Mouse (Mus musculus): ENCODE measurements around the gene Rap1gap2. TPM values are rescaled to one million over a fixed set of nuclear protein-coding genes. Genes with fewer than 3 reads are reported as not detected.
A peak's percentile ranks its signal among the peaks of the same experiment; 100 is the strongest.

Gene Rap1gap2
- total and polyA plus RNA-seq, 3 experiments: 5.8 to 10.1 TPM; not detected in 1

DNA sequence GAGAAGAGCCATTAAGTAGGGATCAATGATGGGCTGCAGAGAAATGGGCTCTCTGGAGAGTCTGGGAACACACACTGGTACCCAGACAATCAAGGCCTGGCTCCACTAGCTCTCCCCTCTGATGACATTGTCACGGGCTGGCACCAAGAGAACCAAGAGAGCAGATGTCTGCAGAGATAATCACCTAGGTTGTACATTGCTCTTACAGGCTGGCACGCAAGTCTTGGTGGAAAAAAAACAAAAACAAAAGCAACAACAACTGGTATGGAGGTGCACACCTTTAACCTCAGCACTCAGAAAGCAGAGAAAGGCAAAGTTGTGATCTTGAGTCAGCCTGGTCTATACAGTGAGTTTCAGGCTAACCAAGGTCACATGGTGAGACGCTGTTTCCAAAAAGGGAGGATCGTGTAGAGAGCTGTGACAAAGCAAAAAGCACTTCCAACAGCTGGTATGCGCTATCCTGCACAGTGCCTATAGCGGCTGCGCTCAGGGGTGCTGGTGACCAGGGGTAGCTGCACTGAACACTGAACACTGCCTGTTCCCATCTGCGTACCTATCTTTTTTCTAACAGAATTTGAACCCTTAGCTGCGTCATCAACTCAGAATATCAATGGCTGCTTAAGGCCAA lies 50.0 kb downstream of the Rap1gap2 start (continued):
- TF ChIP-seq MAX (IDR thresholded peaks at IDR 0.05; ENCODE audit: low read length) (peak; percentile 91), ZNF384 (IDR thresholded peaks at IDR 0.05; ENCODE audit: low read depth, low read length) (peak; percentile 39; the same call in 1 of the 2 replicates), MEF2A (IDR thresholded peaks at IDR 0.05; ENCODE audit: extremely low read depth, insufficient replicate concordance, low read depth, low read length, poor library complexity, severe bottlenecking) (no peak), CTCF (IDR thresholded peaks at IDR 0.05 in 2 of 3, conservative IDR thresholded peaks at IDR 0.05 in 1 of 3; ENCODE audit: control insufficient read depth in 1 of 3, insufficient read depth in 1 of 3, low read depth in 2 of 3, low read length in 3 of 3, poor library complexity in 1 of 3, severe bottlenecking in 1 of 3) (no peak), GABPA (IDR thresholded peaks at IDR 0.05; ENCODE audit: low read depth, low read length) (peak; percentile 84), E2F4 (IDR thresholded peaks at IDR 0.05; ENCODE audit: borderline replicate concordance, low read depth, low read length) (no peak), ZMIZ1 (IDR thresholded peaks at IDR 0.05; ENCODE audit: low read depth, low read length) (no peak), MYB (IDR thresholded peaks at IDR 0.05; ENCODE audit: low read depth, low read length) (no peak), SMC3 (IDR thresholded peaks at IDR 0.05; ENCODE audit: low read depth, low read length) (no peak), CHD2 (IDR thresholded peaks at IDR 0.05; ENCODE audit: low read length) (no peak), RAD21 (IDR thresholded peaks at IDR 0.05; ENCODE audit: low read depth, low read length) (no peak; the same call in 1 of the 2 replicates), POLR2A (IDR thresholded peaks at IDR 0.05; ENCODE audit: control insufficient read depth in 1 of 2, insufficient read depth in 1 of 2, low read depth in 1 of 2, low read length in 2 of 2, poor library complexity in 1 of 2) (peak in 1 of 2 experiments; percentile 57; a peak in 2 of 4 replicates), POLR2AphosphoS5 (IDR thresholded peaks at IDR 0.05; ENCODE audit: borderline replicate concordance, low read depth, low read length) (no peak), USF1 (IDR thresholded peaks at IDR 0.05; ENCODE audit: low read depth, low read length) (peak; percentile 93), ETS1 (IDR thresholded peaks at IDR 0.05; ENCODE audit: low read depth, low read length) (peak; percentile 98), MYC (IDR thresholded peaks at IDR 0.05; ENCODE audit: low read depth, low read length) (peak; percentile 81), ZKSCAN1 (IDR thresholded peaks at IDR 0.05; ENCODE audit: low read depth, low read length) (no peak; the same call in 1 of the 2 replicates), GATA1 (IDR thresholded peaks at IDR 0.05; ENCODE audit: low read depth, low read length) (peak; percentile 34; the same call in 1 of the 2 replicates), RCOR1 (IDR thresholded peaks at IDR 0.05; ENCODE audit: low read depth, low read length) (no peak), UBTF (IDR thresholded peaks at IDR 0.05; ENCODE audit: borderline replicate concordance, insufficient read depth, low read depth, low read length) (no peak), TAL1 (IDR thresholded peaks at IDR 0.05; ENCODE audit: low read length) (no peak), EP300 (IDR thresholded peaks at IDR 0.05; ENCODE audit: low read depth in 1 of 2, low read length in 2 of 2) (peak; percentile 61 to 64), BHLHE40 (IDR thresholded peaks at IDR 0.05; ENCODE audit: borderline replicate concordance, low read depth, low read length) (no peak), JUND (IDR thresholded peaks at IDR 0.05; ENCODE audit: low read depth, low read length) (no peak)
